Mouse (Mus musculus): ENCODE data around the gene Gucd1. TPM values are rescaled to one million over a fixed set of nuclear protein-coding genes. Genes with fewer than 3 reads are reported as not detected.
"Not testable (repeated sequence)": the region's sequence is repeated elsewhere in the genome, so short reads cannot be mapped to it uniquely, and the experiment has no call there.

Gene Gucd1
- total RNA-seq, 1 experiment from 2014 or later, result 28.8 TPM

DNA sequence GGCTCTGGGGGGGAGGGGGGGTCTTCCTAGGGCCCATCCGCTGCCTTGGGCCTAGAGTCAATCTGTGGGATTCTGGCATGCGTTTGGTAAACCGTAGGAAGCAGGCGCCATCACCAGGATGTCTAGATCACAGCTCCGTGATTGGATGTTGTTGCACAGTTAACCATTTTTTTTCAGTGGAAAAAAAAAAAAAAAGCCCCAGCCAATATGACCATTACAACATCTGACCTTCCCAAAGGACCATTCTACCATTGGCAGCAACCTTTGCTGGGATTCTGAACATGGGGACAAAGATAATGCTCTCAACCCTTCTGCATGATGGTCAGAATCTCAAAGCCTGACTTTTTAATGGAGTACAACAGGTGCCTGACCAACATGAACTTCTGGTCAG, 87.6 kb downstream of the Gucd1 start:
- no peak for DNase-seq

DNA sequence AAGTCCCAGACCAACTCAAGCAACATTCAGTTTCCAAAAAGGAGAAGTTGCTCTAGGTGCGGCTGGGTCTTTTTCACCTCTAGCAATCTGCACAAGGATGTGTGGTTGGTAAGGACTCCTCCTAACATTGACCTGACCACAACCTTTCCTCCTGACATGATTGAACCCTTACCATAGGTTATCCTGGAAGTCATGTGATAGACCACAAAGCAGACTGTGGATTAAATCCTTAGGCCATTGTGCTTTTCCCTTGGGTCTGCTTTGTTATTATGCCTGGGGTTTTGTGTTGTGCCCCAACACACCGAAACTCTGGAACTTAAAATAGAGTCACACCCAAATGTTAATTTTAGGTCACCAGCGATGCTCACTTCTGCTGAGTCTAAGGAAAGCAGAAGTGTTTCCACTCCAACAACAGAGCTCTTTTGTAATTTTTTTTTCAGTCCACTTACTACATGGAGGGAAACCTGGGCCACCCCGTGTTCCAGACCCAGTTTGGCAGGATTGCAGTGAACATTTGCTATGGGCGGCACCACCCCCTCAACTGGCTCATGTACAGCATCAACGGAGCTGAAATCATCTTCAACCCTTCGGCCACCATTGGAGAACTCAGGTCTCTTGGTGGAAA, 88.1 kb downstream of the Gucd1 start:
- DNase-seq, result no peak

DNA sequence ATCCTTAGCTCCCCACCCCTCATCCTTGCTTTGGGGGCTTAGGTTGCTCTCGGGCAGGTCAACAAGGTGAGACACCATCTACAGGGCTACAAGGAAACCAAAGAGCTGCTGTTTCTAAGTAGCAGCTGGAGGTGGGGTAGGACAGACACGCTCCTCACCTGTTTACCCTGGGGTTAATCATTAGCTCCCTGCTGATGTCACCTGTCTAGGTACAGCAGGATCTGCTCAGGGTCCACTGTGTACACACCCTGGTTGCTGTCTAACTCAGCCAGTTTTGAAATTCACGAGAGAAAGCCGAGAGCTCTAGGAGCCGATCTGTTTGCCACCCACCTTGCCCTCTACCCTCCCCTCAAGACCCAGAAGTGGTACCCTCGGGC, 88.8 kb downstream of the Gucd1 start:
- no peak for DNase-seq

DNA sequence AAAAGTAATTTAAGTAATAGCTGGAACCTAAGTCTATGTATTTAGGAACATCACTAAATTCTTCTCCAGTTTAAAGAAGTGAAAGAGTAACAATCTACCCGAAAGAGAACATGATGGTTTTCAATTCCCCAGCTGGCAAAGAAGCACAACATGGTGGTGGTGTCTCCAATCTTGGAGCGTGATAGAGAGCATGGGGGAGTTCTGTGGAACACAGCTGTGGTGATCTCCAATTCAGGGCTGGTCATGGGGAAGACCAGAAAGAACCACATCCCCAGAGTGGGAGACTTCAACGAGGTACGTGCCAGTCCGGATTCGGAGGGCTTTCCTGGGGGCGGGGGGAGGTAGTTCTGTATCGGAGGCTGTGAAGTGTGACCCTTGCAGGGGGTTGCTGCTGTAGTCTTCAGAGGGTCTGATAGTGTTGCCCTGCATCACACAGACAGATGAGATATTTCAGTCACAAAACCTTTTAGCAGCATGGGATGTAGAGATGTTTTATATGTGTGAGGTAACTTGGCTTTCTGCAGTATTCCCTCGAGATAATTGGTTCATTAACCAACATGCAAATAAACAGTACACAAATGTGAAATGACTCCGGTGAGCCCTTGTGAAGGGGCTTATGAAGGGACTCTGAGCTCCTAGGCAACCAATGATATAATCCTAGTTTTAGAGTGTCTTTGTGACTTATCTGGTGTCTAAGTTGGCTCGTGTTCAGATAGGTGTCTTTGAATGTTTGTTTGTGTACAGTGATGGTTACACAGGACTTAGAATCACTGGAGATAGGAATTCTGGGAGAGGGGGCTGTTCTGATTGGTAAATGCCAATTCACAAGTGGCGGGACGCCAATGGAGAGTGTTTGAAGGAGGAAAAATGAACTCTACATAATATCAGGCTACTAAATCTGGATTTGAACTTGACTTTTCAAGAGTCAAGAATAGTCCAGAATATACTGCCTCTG, 89.4 kb downstream of the Gucd1 start:
- no peak for DNase-seq

DNA sequence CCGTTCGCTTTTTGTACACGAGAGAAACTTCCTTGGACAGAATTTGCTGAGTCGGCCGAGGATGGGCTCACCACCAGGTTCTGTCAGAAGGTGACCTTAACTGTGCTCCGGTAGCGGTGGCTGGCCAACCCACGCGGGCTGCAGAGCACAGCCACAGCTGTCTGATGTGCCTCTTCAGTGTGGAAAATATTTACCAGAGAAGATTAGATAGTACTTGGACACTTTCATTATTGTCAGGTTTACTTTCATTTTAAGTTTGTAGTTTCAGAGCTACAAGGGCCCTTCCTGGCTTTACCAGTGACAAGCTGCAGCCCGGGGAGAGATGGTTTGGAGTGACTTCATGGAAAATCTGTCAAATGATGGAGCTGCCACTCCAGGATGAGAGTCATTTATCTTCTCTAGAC, 93.3 kb downstream of the Gucd1 start:
- no peak for DNase-seq

DNA sequence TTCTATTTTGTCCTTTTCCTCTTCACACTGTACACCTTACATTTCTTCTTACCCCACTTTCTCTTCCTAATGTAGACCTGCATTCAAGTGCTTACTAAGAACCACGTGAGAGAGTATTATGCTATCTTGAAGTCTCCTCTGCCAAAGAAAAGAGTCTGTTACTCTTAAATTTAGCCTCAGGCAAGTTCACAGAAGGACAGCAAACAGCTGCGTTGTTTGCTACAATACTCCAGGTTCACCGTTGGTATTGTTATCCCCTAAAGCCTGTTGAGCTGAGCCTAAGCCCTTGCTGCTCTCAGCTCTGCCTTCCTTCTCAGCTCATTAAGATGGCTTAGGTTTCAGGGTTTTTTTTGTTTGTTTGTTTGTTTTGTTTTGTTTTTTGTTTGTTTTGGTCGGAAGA, 99.0 kb downstream of the Gucd1 start:
- DNase-seq, result no peak

DNA sequence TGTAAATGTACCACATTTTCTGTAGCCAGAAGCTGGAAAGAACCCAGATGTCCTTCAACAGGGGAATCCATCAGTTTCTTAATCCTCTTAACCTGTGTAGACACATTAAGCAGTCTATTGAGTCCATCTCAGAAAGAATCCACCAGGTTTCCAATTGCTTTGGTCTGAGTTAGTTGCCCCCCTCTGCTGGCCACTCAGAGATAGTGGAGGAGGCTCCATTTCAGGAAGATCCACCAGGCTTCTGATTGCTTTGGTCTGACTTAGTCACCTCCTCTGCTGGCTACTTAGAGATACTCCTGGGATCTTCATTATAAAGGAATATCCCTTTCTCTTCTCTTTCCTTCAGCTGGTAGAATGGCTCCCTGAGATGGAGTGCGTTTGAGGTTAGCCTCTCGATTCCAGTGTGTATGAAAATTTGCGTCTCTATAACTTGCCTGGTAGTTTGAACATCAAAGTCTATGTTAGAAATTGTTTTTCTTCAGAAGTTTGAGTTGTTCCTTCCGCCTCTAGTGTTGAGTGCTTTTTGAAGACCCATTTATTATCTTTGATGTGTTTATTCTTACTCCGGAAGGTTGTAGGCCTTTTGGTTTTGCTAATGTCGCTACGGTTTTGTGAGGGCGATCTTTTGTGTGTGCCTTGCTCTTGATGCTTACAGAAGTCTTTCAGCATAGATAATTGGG, 100.3 kb downstream of the Gucd1 start:
- no peak for DNase-seq

DNA sequence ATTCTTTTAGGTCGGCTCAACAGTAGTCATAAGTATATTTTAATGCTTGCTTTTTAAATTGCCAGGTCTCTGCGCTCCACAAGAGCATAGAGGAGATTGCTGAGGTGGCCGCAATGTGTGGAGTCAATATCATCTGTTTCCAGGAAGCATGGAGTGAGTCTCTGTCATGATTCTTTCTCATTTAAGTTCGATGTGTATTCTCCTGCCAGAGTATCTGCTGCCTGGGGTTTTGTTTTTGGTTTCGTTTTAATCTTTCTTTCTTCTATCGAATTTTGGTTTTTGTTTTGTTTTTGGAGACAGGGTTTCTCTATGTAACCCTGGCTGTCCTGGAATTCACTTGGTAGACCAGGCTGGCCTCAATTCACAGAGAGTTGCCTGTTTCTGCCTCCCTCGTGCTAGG, 102.8 kb downstream of the Gucd1 start:
- DNase-seq, result no peak

DNA sequence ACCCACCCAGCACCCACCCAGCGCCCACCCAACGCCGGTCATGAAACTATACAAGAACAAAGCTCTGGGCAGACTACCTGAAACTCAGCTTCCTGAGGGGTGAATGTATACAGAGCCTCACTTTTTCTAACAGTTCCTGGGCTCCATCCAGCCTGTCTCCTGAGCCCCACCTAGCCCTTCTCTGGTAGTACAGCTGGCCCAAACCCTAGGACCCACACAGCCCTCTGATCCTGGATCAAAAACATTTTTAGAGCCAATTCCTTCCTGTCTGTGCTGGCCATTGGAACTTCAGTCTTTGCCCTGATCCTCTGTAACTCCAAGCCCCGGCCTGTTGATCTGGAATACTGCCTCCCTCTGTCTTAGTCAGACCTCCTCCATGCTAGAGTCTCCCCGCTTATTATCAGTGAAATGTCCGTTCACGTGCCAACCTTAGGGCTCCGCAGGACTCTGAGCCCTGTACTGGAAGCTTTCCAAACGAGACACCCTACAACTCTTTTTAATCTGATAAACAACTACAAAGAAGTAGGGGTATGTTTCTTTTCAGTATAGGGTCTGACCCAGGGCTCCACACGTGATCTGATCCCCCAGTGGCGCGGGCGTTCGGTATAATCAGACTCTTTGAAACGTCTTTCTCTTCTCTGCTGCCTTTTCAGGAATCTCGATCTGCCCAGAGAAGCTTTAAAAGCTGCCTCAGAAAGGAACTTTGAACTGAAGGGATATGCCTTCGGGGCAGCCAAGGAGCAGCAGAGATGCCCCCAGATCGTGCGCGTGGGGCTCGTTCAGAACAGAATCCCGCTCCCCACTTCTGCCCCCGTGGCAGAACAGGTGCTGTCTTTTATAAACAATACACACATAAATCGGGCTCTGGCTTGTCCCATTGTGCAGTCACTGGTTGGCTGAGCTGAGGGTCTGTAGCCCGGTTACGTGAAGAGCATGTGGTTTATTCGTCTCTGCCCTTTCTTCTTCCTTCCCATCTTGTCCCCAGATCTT, 105.4 kb downstream of the Gucd1 start:
- no peak for DNase-seq

DNA sequence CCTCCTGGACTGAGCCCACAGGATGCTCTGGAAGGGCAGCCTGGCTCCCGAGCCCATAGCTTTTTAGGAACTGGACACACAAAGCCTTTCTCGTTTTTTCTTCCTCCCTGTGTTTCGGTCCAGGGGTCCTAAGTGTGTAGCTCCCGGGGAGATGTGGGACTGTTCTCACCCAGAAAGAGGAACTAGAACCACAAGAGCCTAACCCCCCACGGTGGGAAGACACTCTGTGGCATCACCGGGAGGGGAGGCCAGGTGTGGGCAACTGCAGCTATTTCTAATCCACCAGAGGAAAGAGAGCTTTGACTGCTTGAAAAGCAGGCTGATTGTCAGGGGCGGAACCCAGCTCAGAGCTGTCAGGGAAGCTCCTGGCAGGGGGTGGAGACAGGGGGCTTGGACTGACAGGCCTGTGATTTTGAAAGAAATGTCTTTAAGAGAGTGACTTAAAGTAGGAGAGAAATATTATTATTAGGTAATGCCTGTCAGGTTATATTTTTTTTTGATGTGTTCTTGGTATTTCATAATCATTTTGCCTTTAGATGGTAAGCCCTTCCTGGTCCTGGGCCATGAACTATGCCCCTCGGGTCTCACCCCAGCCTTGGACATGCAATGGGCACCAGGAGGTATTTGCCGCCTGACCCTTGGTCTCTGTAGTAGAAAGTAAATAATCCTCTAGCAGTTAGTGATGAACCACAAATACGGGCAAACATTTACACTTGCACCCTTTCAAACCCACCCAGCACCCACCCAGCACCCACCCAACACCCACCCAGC, 106.2 kb downstream of the Gucd1 start:
- not testable (repeated sequence) for DNase-seq

DNA sequence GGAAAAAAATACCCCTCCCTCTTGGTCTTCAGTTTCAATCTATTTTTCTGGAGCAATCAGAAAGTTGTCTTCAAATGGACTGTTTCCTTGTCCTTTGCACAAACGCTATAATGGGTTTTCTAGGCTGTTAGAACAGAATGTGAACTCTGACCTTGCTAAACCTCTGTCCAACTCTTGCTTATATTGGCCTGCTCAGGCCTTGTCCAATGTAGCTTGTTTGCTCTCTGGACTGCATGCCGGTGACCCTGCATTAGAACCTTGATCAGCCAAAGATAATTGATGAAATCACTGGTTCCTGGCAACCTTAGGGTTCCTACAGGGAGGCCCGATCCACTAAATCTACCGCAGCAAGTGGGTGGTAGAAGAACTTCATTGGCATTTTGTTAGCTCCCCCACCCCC, 110.0 kb downstream of the Gucd1 start:
- DNase-seq, result no peak

DNA sequence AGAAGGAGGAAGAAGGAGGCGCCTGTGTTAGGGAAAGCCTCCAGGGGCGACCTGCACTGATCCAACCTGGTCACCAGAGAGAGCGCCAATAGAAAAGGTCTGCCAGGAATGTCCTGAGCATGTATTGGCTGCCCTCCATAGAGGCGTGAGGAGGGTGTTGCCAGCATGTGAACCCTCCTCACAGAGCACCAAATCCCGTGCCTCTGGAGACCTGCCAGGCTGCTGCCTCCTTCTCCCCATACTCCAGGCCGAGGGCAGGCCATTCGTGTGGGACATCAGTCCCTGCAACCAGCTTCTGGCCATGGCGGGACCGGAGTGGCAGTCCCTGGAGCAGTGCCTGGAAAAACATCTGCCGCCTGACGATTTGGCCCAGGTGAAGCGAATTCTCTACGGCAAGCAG, 111.0 kb downstream of the Gucd1 start:
- DNase-seq, result peak; percentile 24

DNA sequence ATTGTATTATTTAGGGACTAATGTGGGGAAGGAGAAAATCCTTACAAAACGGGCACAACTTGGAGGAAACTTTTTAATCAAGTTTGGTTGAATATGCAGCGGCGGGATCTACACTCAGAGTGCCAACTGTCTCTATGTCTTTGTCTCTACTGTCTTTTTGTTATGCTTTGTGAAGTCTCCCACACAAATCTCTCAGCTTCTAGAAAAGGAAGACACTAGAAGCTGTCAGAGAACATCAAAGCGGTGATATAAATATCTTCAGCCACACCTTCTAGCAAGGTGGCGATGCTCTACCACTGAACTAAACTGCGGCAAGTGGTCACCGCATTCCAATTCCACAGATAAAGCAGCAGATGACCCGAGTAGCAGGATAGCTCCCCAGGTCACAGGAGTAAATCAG, 111.9 kb downstream of the Gucd1 start:
- DNase-seq, result no peak

DNA sequence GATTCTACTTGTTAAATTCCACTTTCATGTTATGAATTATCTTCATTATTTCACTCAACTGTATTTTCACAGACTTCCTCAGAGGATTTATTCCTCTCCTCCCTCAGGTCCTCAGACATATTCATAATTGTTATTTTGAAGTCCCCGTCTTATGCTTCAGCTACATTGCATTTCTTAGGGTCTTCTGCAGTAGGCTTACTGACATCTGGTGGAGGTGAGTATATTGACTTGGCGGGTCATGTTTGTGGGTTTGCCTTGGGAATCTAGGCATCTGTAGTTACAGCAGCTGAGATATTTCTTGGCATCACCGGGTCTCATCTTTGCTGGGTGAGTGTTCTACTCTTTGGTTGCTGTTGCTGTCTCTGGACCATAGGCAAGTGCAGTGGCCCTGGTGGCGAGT, 116.8 kb downstream of the Gucd1 start, which contains the start of gene Upb1:
Upb1 (plus strand) TSS at position 158 of the 400 bp plus-strand sequence.
- DNase-seq, result no peak

DNA sequence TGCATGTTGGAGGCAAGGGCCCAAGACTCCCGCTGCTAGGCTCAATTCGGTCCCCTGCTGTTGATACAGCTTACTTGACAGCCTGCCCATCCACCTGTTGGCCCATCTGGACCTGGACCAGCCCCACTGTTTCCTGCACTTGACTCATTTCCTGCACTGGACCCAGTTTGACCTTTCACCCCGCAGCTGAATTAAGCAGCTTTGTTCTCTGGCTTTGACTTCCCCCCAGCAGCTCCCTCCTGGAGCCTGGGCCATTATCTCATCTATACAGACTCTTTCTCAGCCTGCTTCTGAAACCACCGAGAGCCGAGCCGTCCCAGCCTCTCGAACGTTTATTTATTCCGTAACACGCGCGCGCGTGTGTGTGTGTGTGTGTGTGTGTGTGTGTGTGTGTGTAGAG, 120.8 kb downstream of the Gucd1 start:
- peak; percentile 16 for DNase-seq

DNA sequence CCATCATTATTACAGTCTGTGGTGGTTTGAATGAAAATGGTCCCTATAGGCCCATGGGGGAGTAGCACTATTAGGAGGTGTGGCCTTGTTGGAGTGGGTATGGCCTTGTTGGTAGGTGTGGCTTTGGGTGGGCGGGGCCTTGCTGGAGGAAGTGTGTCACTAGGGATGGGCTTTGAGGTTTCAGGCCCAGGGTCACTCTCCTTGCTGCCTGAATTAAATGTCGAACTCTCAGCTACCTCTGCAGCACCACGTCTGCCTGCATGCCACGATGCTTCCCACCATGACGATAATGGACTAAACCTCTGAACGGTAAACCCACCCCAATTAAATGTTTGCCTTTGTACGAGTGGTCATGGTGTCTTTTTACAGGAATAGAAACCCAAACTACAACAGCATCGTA, 123.0 kb downstream of the Gucd1 start:
- no peak for DNase-seq

DNA sequence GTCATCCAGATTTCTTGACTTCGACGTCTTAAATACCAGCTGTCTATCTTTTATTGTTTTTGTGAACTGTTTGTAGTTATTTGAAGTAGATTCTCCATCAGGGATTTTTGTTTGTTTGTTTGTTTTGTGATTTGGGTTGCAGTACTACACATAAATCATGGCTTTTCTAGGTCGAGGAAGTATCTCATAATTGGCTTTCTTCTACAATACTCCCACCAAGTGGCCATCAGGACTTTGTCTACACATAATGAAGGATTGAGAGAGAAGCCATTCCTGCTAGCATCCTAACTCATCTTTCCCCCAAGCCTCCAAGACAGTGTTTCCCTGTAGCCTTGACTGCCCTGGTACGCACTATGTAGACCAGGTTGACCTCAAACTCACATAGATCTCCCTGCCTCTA, 126.9 kb downstream of the Gucd1 start:
- no peak for DNase-seq

DNA sequence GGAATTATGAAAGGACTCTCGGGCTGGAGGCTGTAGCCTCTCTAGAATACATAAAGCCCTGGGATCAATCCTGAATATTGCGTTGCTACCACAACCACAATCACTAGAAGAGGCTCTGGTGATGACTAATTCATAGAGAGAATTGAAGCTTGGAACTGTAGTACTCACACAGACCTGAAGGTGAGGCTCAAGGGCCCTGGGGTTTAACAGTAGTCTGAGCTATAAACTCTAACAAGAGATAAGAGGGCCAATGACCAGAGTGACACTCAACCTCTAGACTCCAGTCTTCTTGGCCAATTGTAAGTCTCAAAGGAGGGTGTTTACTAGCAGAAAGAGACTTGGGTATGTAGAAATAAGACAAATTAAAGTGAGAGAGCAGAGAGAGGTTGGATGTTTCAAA, 127.6 kb downstream of the Gucd1 start:
- DNase-seq, result no peak

DNA sequence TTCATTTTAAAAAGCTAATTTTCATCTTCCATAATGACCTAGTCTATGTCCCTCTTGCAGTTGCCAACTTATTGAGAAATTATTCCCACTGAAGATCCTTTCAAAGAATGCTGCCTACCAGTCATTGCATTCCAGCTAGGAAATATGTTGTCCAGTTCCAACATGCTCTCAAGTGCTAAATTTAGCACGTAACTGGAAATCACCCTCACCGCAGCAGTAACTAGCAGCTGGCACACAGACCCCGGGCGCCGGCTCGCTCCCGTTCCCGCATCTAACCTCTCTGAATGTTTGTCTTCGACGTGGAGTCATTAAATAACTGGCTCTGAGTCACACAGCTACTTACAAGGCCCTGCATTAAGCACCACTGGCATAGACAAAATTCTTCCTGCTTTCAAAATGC, 139.1 kb downstream of the Gucd1 start:
- no peak for DNase-seq

DNA sequence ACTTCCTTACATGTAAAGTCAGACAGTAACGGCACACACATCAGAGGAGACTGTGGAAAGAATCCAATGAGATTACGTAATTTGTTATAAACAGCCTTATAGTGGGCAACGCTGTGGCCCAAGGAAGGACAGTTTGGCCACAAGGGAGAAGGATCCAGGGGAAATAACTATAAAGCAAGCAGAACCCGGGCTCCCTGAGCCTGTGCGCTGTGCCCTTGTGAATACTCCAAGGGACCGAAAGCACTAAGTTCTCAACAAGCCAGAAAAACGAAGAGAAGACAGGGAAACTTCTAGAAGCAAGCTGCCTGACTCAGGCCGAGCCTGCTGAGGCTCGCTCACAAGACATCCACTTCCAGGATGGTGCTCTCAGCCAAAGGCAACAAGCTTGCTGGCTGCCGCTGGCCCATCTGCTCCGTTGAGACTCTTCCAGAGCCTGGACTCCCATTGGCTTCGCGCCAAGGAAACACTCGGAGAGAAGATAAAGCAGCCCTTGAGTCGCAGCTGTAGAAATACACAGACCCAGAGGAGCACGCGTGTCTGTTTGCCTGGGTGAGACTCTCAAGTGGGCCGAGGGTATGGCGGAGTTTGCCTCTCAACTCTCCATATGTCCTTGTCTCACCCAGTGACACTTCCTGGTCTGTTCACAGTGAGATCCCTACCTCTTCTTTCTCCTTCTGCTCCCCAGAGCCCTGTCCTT, 144.0 kb downstream of the Gucd1 start:
- not testable (repeated sequence) for DNase-seq
